Mouse (Mus musculus) erythroblast, embryonic 14.5 days (primary cell): ENCODE measurements at regions not wholly inside any gene's neighbourhood (a gene's known extent, or its start where the extent isn't known, plus 50 kb on each side); places are given as distances from the start of the nearest gene placed in this dataset.

Experiments used
- GATA1 ChIP-seq: IDR thresholded peaks from 2 replicates; pipeline ENCODE4 v1.6.1; 2012; ENCODE audit warnings: low read length, inconsistent platforms, mixed read lengths
- TAL1 ChIP-seq: IDR thresholded peaks from 3 replicates; pipeline ENCODE4 v1.6.1; 2012; ENCODE audit warnings: low read length, inconsistent platforms, mixed read lengths

DNA sequence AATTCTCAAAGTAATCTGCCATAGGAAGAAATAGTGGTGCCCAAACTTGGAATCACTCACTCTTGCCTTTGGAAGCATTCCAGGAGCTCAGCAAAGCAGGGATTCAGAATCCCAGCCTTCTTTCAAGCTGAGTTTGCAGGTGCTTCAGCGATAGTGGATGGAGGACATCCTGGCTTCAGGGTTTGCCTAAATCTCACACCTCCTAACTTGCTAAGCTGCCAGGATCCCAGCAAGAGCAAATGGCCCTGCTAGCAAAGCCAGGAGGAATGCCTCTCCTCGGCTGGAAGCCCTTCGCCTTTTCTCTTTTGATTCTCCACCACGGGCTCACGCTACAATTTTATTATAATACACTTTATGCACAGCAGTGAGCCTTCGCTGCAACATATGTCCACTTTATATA is 301.0 kb upstream of the Zdhhc25 start:
- TF ChIP-seq GATA1 (no peak), TAL1 (no peak)
